Mouse (Mus musculus): Measurements from ENCODE around the gene Gpr152.

- TF ChIP-seq CTCF (IDR thresholded peaks at IDR 0.05; ENCODE audit: control insufficient read depth, insufficient read depth, insufficient read length), result no peak
- TF ChIP-seq USF1 (IDR thresholded peaks at IDR 0.05; ENCODE audit: low read depth), result no peak
- no peak for TF ChIP-seq MYOD1 (IDR thresholded peaks at IDR 0.05; ENCODE audit: control insufficient read depth, insufficient read length, low read depth)
- TF ChIP-seq FOSL1 (IDR thresholded peaks at IDR 0.05; ENCODE audit: insufficient read depth, low read length, poor library complexity, severe bottlenecking), result no peak
- no peak for TF ChIP-seq MYOG (IDR thresholded peaks at IDR 0.05; ENCODE audit: control insufficient read depth, extremely low read depth, insufficient read length)
These were observed 5.2 kb downstream of the Gpr152 start for GRCm38 (mm10) chr19:4144550-4145498.

Data from C2C12 (cell line).